Mouse (Mus musculus) urinary bladder, postnatal 36 days (tissue): ENCODE measurements around the gene Atp4b.

ENCODE experiments used
- DNase-seq, 2 experiments: peaks; one replicate each; pipeline ENCODE4 v3.0.0; 2022; ENCODE audit warnings: low spot score in 2 of 2, mixed read lengths in 1 of 2

Atp4b gene

GRCm38 (mm10) chr8:13396725-13397124 is at the start of gene Atp4b:
TSS of gene Atp4b (minus strand) at chr8:13396825.
- no peak for DNase-seq

- DNase-seq: no peak
Measured at GRCm38 (mm10) chr8:13442152-13442551, 45.5 kb upstream of the Atp4b start.

GRCm38 (mm10) chr8:13437531-13437930 is 40.9 kb upstream of the Atp4b start:
- no peak for DNase-seq

- no peak for DNase-seq
Measured at GRCm38 (mm10) chr8:13436052-13436451, 39.4 kb upstream of the Atp4b start.

- DNase-seq: no peak
Measured at GRCm38 (mm10) chr8:13434889-13435288, 38.3 kb upstream of the Atp4b start, which contains the start of gene Tmem255b. TSS of gene Tmem255b (plus strand) at chr8:13435189.

- no peak for DNase-seq
Measured at GRCm38 (mm10) chr8:13433130-13433529, 36.5 kb upstream of the Atp4b start.

GRCm38 (mm10) chr8:13430866-13431265 is 34.2 kb upstream of the Atp4b start:
- no peak for DNase-seq

- DNase-seq: no peak
Measured at GRCm38 (mm10) chr8:13430412-13430811, 33.8 kb upstream of the Atp4b start.

GRCm38 (mm10) chr8:13428156-13428555 is 31.5 kb upstream of the Atp4b start:
- DNase-seq: no peak

- no peak for DNase-seq
Measured at GRCm38 (mm10) chr8:13427351-13427750, 30.7 kb upstream of the Atp4b start.

- DNase-seq: no peak
Measured at GRCm38 (mm10) chr8:13420970-13421369, 24.3 kb upstream of the Atp4b start.

GRCm38 (mm10) chr8:13419111-13419639 is 22.6 kb upstream of the Atp4b start:
- no peak for DNase-seq

GRCm38 (mm10) chr8:13415879-13416278 is 19.3 kb upstream of the Atp4b start:
- no peak for DNase-seq

GRCm38 (mm10) chr8:13413823-13414390 is 17.3 kb upstream of the Atp4b start:
- no peak for DNase-seq

GRCm38 (mm10) chr8:13412891-13413558 is 16.4 kb upstream of the Atp4b start:
- no peak for DNase-seq

GRCm38 (mm10) chr8:13411597-13411996 is 15.0 kb upstream of the Atp4b start:
- DNase-seq: peak in 1 of 2 experiments; percentile 50

- DNase-seq: no peak
Measured at GRCm38 (mm10) chr8:13406011-13406410, 9.4 kb upstream of the Atp4b start.

- no peak for DNase-seq
Measured at GRCm38 (mm10) chr8:13404666-13405131, 8.1 kb upstream of the Atp4b start, which contains the start of gene Grk1. TSS of gene Grk1 (plus strand) at chr8:13405081.

- DNase-seq: no peak
Measured at GRCm38 (mm10) chr8:13403517-13403916, 6.9 kb upstream of the Atp4b start.

- DNase-seq: no peak
Measured at GRCm38 (mm10) chr8:13393869-13394268, 2.8 kb downstream of the Atp4b start.

- DNase-seq: no peak
Measured at GRCm38 (mm10) chr8:13388744-13389143, 7.9 kb downstream of the Atp4b start.

- DNase-seq: no peak
Measured at GRCm38 (mm10) chr8:13387728-13388127, 8.9 kb downstream of the Atp4b start.

- no peak for DNase-seq
Measured at GRCm38 (mm10) chr8:13386366-13386765, 10.3 kb downstream of the Atp4b start.
